Mouse (Mus musculus): ENCODE data around the gene Rflnb.

The Rflnb gene

DNA sequence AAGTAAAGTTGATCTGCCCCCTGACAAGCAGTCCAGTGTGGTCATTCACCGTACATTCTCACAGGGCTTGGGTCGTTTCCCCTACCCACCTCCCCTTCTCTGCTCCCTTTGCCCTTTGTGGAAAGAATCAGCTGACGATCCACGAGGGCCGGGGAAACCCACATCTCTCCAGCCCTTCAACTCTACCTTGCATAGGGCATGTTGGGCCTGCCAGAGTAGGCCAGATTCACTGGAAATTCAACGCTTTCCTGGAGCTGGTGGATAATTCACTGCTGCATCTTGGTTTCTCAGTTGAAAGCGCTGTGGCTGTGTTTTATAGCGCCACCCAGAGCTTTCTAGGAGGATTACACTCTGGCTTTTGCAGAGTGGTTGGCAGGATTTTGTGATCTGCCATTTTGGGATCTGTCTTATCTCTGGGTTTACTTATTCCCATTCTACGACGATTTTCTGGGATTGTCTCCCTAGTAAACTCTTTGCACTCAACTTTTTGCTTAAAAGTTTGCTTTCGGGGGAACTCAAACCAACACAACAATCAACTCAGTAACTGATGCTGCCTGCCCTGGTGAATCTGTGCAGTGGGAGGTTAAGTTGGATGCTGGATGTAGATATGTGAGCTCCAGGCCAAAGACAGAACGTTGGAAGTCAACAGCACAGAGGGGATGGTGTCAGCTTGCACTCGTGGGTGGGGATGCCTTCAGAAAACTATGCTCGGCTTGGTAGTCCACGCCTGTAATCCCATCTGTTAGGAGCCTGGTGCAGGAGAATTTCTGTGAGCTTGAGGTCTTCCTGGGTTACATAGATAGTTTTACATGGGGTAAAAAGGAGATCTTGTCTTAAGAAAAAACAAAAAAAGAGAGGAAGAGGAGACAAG lies 36.4 kb downstream of the Rflnb start:
- peak; percentile 16 for DNase-seq (ENCODE audit: low read depth, low spot score)

GRCm38 (mm10) chr11:75985948-75986347 lies 41.6 kb downstream of the Rflnb start:
- no peak for DNase-seq (ENCODE audit: low read depth, low spot score)

DNA sequence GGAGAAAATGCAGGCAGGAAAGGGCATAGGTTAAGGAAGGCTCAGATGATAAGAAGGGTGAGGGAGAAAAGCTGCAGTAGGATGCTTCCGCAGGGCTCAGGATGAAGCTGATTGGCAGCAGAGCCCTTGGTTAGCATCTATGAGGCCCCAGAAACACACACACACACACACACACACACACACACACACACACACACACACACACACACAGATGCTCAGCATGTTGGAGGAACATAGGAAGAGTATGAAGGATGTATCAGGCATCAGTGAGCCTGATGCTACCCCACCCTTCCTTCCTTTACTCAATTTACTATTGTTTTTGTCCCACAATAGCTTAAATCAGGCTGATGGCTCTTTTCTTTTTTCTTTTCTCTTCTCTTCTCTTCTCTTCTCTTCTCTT lies 43.0 kb downstream of the Rflnb start:
- no peak for DNase-seq (ENCODE audit: low read depth, low spot score)

DNA sequence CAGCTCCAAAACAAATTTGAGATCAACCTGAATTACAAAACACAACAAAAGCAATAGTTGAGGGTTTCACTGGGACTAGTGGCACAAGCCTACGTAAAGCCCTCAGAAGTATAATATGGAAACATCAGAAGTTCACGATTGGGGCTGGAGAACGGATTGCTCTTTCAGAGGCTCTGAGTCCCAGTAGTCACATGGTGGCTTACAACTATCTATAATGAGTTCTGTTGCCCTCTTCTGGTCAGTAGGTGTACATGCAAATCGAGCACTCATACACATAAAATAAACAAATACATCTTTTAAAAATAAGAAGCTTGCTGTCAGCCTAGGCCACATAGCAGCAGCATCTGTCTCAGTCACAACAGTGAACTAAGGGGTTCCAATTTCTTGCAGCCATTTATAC lies 44.4 kb downstream of the Rflnb start:
- no peak for DNase-seq (ENCODE audit: low read depth, low spot score)

GRCm38 (mm10) chr11:75980413-75980812 lies 47.2 kb downstream of the Rflnb start:
- DNase-seq (ENCODE audit: low read depth, low spot score): no peak

DNA sequence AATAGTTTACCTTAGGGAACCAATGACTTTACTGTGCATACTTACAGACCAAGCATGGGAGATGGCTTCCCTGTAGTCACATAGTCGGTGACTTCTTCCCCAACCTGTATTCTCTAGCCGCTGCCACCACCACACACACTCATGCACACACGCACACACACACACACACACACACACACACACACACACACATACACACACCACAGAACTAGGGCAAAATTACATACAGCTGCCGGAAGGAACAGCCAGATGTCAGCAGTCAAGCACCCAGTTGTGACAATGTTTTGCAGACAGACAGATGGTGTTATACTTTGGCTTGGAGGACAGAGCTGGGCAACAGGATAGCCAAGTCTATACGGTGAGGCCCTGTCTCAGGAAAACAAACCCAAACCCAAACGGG lies 49.5 kb downstream of the Rflnb start:
- DNase-seq (ENCODE audit: low read depth, low spot score): no peak

DNA sequence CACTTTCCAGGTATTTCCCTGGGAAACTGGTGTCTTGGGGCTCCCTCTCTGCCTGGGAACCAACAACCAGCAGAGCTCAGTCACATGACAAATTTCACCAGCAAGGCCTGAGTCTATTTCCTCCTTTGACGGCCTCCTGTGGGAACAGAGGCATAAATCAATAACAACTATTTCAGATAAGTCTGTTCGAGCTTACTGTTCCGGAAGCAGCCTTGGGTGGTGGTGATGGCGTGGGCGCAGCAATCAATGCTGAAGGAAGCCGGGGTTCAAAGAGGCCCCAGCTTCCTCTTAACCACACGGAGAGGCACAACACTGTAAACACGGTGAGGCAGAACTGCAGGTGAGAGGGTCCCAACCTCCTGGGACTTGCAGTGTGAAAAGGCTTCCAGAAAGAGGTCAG lies 50.8 kb downstream of the Rflnb start:
- DNase-seq (ENCODE audit: low read depth, low spot score): no peak

DNA sequence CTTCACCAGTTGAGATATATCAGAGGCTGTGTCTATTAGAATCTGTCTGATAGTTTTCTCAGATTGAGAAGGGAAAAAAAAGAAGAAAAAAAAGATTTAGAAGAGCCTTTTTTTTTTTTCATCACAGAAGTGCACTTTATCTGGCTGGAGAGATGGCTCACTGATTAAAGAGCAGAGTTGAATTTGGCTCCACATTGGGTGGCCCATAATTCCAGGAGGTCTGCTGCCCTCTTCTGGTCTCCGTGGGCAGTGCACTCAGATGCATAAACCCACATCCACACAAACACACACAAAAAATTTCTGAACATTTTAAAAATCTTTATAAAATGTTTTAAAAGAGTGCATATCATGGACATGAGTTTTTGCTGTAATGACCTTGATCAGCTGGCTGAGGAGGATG lies 53.6 kb downstream of the Rflnb start:
- DNase-seq (ENCODE audit: low read depth, low spot score): no peak

GRCm38 (mm10) chr11:75972916-75973567 lies 54.5 kb downstream of the Rflnb start:
- DNase-seq (ENCODE audit: low read depth, low spot score): peak; percentile 36

GRCm38 (mm10) chr11:75972188-75972587 lies 55.4 kb downstream of the Rflnb start:
- peak; percentile 47 for DNase-seq (ENCODE audit: low read depth, low spot score)

- no peak for DNase-seq (ENCODE audit: low read depth, low spot score)
Observed at GRCm38 (mm10) chr11:75970629-75971028, 57.0 kb downstream of the Rflnb start.
